Mouse (Mus musculus) left cerebral cortex, adult 8-10 months (tissue): Measurements from ENCODE around the gene Zfp398. TPM values are rescaled to one million over a fixed set of nuclear protein-coding genes. Genes with fewer than 3 reads are reported as not detected.

Experiments used
- DNase-seq, 2 experiments: peaks; one replicate each; pipeline ENCODE4 v3.0.0; 2022; ENCODE audit warnings: low spot score in 2 of 2
- microRNA-seq, 2 experiments: library from miRNA; unstranded; fragments of <30 nt; microRNA quantifications; one replicate each; pipeline ENCODE4 v1.2.0; 2022
- total RNA-seq, 4 experiments: library from RNA; stranded (reverse); gene quantifications; 2 replicates each; pipeline ENCODE4 v1.2.4; 2022

Gene Zfp398
- total RNA-seq, 4 experiments from 2014 or later = 19.2 to 24.5 (median 20.1) TPM

GRCm38 (mm10) chr6:47899416-47899815 is 64.0 kb downstream of the Zfp398 start:
- no peak for DNase-seq

GRCm38 (mm10) chr6:47903587-47903986 is 68.1 kb downstream of the Zfp398 start:
- DNase-seq = no peak

DNA sequence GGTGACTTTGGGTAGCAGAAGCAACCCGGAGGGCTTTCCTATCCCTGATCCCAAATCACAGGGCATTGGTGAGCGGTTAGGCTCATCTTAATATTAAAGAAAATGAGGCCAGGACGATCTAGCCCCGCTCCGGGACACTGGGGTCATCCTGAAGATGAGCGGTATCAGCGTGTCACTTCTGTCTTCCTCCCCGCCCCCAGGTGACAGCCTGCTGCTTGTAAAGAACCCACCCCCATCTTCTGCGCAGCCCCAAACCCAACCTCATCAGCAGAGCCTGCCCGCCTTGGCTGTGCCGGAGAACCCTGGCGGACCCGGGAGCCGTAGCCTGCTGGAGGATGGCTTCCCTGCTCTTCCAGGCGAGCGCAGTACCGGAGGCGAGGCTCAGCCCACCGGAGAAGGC is 68.9 kb downstream of the Zfp398 start:
- DNase-seq = no peak

DNA sequence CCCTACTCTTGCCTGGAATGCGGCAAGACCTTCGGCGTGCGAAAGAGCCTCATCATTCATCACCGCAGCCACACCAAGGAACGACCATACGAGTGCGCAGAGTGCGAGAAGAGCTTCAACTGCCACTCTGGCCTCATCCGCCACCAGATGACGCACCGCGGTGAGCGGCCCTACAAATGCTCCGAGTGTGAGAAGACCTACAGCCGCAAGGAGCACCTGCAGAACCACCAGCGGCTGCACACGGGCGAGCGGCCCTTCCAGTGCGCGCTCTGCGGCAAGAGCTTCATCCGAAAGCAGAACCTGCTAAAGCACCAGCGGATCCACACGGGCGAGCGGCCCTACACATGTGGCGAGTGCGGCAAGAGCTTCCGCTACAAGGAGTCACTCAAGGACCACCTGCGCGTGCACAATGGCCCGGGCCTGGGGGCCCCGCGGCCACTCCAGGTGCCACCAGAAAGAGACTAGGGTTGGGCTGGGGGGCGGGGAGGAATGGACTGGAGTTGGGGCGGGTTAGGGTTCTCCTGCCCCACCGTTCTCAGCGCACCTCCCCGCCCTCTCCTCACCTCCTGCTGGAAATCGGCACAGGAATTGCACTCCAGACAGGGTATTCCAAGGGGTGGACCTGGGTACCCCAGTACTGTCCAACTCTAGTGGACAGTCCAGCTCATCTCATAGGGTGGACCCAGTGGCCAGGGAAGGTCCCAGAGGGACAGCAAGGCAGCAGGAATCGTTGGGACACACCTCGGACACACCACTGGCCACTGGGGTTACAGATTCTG is 69.6 kb downstream of the Zfp398 start:
- no peak for DNase-seq

GRCm38 (mm10) chr6:47906326-47906725 is 70.9 kb downstream of the Zfp398 start:
- no peak for DNase-seq

DNA sequence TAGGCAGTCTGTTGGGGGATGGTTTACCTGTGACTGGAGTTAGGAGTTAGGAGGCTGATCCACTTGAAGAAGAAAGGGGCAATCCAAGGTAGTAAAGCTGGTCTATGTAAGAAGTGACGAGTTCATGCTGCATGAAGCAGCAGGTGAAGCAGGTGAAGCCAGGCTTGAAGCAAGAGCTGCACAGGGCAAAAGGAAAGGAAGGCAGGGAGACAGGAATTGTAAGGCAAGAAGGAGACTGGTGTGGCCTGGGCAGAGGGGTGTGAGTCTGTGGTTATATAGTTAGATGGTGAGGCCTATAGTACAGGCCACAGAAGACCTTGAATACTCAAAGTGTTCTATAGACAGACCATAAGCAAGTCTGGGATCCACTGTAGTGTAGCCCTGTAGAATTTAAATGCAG is 73.5 kb downstream of the Zfp398 start:
- no peak for DNase-seq

DNA sequence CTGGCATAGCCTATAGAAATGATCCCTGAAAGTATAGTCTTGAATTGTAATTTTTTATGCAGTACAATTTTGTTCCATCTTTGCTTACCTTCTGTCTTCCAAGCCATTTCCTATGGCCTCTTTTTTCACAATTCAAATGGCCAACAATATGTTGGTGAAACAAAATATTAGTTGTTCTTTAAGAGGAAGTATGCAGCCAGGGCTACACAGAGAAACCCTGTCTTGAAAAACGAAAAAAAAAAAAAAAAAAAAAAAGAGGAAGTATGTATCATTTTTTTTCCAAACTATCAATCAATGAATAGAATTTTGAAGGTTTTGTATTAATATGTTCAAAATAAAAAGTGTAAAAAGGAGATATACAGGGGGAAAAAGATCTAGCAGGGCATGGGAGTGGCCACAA is 76.2 kb downstream of the Zfp398 start:
- no peak for DNase-seq

- no peak for DNase-seq
These were observed 77.5 kb downstream of the Zfp398 start for GRCm38 (mm10) chr6:47912991-47913390.

GRCm38 (mm10) chr6:47917051-47917450 is 81.6 kb downstream of the Zfp398 start:
- DNase-seq = no peak

- DNase-seq = no peak
These were observed 83.4 kb downstream of the Zfp398 start for GRCm38 (mm10) chr6:47918768-47919274.

- DNase-seq = no peak
These were observed 84.4 kb downstream of the Zfp398 start for GRCm38 (mm10) chr6:47919646-47920446.

DNA sequence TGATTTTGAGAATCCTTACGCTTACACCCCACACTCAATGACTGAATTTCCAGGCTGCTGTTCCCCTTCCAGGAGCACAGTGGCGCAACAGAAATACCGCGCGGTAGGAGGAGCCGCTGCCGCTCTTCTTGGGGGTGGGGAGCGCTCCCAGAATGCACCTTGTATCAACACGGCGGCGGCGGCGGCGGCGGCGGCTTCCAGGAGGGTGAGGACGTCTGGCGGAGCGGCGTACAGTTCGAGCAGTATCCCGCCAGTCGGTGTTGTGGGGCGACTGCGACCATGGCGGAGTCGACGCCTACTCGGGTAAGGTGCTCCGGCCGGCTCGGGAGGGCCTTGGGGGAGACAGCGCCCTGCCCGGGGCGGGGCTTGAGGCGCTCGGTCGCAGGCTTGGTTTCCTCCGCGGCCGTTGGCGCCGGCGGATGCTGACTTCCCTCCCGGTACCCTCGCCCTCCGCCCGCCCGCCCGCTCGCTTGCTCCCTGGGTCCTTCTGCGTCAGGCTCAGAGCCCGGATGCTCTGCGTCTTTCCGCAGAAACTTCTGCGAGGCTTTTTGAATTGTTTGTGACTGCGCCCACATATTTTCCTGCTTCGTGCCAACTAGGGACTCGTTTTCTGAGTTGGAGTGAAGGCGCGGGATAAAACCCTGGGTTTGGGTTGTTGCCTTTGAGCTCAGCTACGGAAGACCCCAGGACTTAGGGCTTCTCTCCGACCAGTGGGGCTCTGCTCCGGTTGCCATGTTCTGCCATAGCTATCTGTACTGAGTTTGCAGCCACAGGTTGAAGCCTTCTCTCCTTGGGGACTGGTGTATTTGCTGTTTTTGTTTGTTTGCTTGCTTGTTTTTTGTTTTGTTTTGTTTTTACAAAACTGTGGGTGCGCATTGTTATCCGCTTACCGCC is 85.2 kb downstream of the Zfp398 start, which contains the start of gene Zfp212:
TSS of gene Zfp212 (plus strand) at position 30 of the 894 bp plus-strand sequence.
- DNase-seq = peak; percentile 73 to 88

Small RNA genes lying within 50 kb of the gene (microRNA-seq; reads per million reads assigned to microRNA genes)
- 0 reads per million in 2 experiments for gene Mir704

Other genes with a start within 250 kb of the Zfp398 start
- 10 to 100 TPM; 13.4 to 16.8 (median 15.1) TPM for gene Ezh2, start 240.3 kb upstream of the Zfp398 start, total RNA-seq
- gene Pdia4, start 22.2 kb upstream of the Zfp398 start, total RNA-seq = 10 to 100 TPM; 42.0 to 49.3 (median 47.7) TPM
- gene Zfp786, start 4.8 kb upstream of the Zfp398 start, total RNA-seq = 1 to 10 TPM; 5.5 to 7.1 (median 6.1) TPM
- gene Zfp282, start 41.5 kb downstream of the Zfp398 start, total RNA-seq = 10 to 100 TPM; 11.0 to 13.4 (median 11.8) TPM
- 10 to 100 TPM; 17.5 to 19.1 (median 18.2) TPM for gene Zfp212, start 84.8 kb downstream of the Zfp398 start, total RNA-seq
- gene Zfp956, start 117.7 kb downstream of the Zfp398 start, total RNA-seq = 10 to 100 TPM; 20.0 to 24.1 (median 21.1) TPM
- 10 to 100 TPM; 38.6 to 41.1 (median 39.2) TPM for gene Zfp777, start 213.2 kb downstream of the Zfp398 start, total RNA-seq